Mouse (Mus musculus) heart, embryonic 16.5 days (tissue): ENCODE results near the gene Hs3st1. TPM values are rescaled to one million over a fixed set of nuclear protein-coding genes. Genes with fewer than 3 reads are reported as not detected.
A peak's percentile ranks its signal among the peaks of the same experiment; 100 is the strongest.

Experiments used
- ATAC-seq: fragments of 200-750 bp; cut with Nextera tagmentation; replicated peaks from 2 replicates; pipeline ENCODE4 v1.8.0; 2017; ENCODE audit warnings: moderate number of reproducible peaks; ENCODE audit not compliant: insufficient read depth, low FRiP score; ENCODE audit errors: extremely low read depth
- H3K27ac ChIP-seq: fragments of 300-500 bp; sonication (generic); 2 replicates; pipeline ENCODE4 v1.5.1; 2014; ENCODE audit warnings: mild to moderate bottlenecking, low read length, control low read depth, moderate library complexity
- H3K27me3 ChIP-seq: fragments of 300-500 bp; sonication (generic); 2 replicates; pipeline ENCODE4 v1.6.1; 2014; ENCODE audit warnings: low read length, mixed read lengths; ENCODE audit not compliant: control insufficient read depth, insufficient read depth
- H3K36me3 ChIP-seq: fragments of 300-500 bp; sonication (generic); 2 replicates; pipeline ENCODE4 v1.6.1; 2014; ENCODE audit not compliant: control insufficient read depth, insufficient read depth
- H3K4me1 ChIP-seq: fragments of 300-500 bp; sonication (generic); 2 replicates; pipeline ENCODE4 v1.6.1; 2014; ENCODE audit warnings: low read length, mixed read lengths; ENCODE audit not compliant: control insufficient read depth, insufficient read depth
- H3K4me2 ChIP-seq: fragments of 300-500 bp; sonication (generic); 2 replicates; pipeline ENCODE4 v1.6.1; 2014; ENCODE audit warnings: low read depth, mild to moderate bottlenecking, control low read depth, low read length
- H3K4me3 ChIP-seq: fragments of 300-500 bp; sonication (generic); 2 replicates; pipeline ENCODE4 v1.5.1; 2014; ENCODE audit warnings: mild to moderate bottlenecking, control low read depth, low read length
- H3K9ac ChIP-seq: fragments of 300-500 bp; sonication (generic); 2 replicates; pipeline ENCODE4 v1.6.1; 2014; ENCODE audit warnings: low read length, control low read depth
- H3K9me3 ChIP-seq: fragments of 300-500 bp; sonication (generic); replicated peaks from 2 replicates; pipeline ENCODE4 v1.6.1; 2016; ENCODE audit warnings: low read length; ENCODE audit not compliant: control insufficient read depth
- WGBS: fragments of 180-500 bp; shearing (Covaris S2); extraction: QIAGEN DNeasy Blood & Tissue Kit; methylation state at CpG from one replicate; pipeline ENCODE4 v1.1.7; 2014; 5-methylcytosine and 5-hydroxymethylcytosine counted together
- polyA plus RNA-seq: library from polyadenylated mRNA; unstranded; fragments of >200 nt; fragmentation: Nextera tagmentation; extraction: Ambion mirVana; gene quantifications from 2 replicates; pipeline ENCODE4 v1.2.1, GENCODE M21; 2015

Hs3st1 gene
- polyA plus RNA-seq, 1 experiment from 2014 or later, result 5.8 TPM

- peak overlapping the region; percentile 51 for H3K27ac ChIP-seq
- no peaks in the 10 kb centered on the region for H3K9me3 ChIP-seq
- no peak overlapping the region for H3K4me3 ChIP-seq
- H3K9ac ChIP-seq, result no peak overlapping the region
- H3K4me2 ChIP-seq, result no peak overlapping the region
- H3K4me1 ChIP-seq, result peaks cover 2% of the 10 kb centered on the region; the same call in 1 of the 2 replicates
- H3K36me3 ChIP-seq, result no peaks in the 10 kb centered on the region
- WGBS, result 52% methylated on average over 2 of the region's 2 CpGs
- ATAC-seq, result no peak
- H3K27me3 ChIP-seq, result no peaks in the 10 kb centered on the region
These were observed 3.7 kb upstream of the Hs3st1 start for GRCm38 (mm10) chr5:39758890-39759475.

GRCm38 (mm10) chr5:39736843-39737242, 18.4 kb downstream of the Hs3st1 start:
- H3K9ac ChIP-seq, result no peak overlapping the region
- no peaks in the 10 kb centered on the region for H3K36me3 ChIP-seq
- H3K9me3 ChIP-seq, result no peaks in the 10 kb centered on the region
- H3K4me1 ChIP-seq, result no peaks in the 10 kb centered on the region
- ATAC-seq, result no peak
- no peak overlapping the region for H3K4me2 ChIP-seq
- WGBS, result 75% methylated on average over 2 of the region's 2 CpGs
- H3K27me3 ChIP-seq, result no peaks in the 10 kb centered on the region
- no peak overlapping the region for H3K4me3 ChIP-seq
- no peak overlapping the region for H3K27ac ChIP-seq

- no peak for ATAC-seq
- Histone ChIP-seq H3K36me3 (no peaks in the 10 kb centered on the region), H3K9me3 (no peaks in the 10 kb centered on the region), H3K27me3 (no peaks in the 10 kb centered on the region), H3K4me3 (no peak overlapping the region), H3K27ac (no peak overlapping the region), H3K4me2 (no peak overlapping the region), H3K9ac (no peak overlapping the region), H3K4me1 (no peaks in the 10 kb centered on the region)
- WGBS, result 58% methylated on average over 1 of the region's 1 CpGs
These were observed 21.4 kb downstream of the Hs3st1 start for GRCm38 (mm10) chr5:39733750-39734443.

- H3K9me3 ChIP-seq, result no peaks in the 10 kb centered on the region
- H3K4me1 ChIP-seq, result no peaks in the 10 kb centered on the region
- no peaks in the 10 kb centered on the region for H3K27me3 ChIP-seq
- no peak overlapping the region for H3K4me2 ChIP-seq
- no peak overlapping the region for H3K4me3 ChIP-seq
- ATAC-seq, result no peak
- WGBS, result 27% methylated on average over 5 of the region's 5 CpGs
- no peak overlapping the region for H3K9ac ChIP-seq
- H3K27ac ChIP-seq, result no peak overlapping the region
- H3K36me3 ChIP-seq, result no peaks in the 10 kb centered on the region
These were observed 22.1 kb downstream of the Hs3st1 start for GRCm38 (mm10) chr5:39733013-39733749.

GRCm38 (mm10) chr5:39715694-39716550, 39.4 kb downstream of the Hs3st1 start:
- no peak overlapping the region for H3K4me3 ChIP-seq
- no peaks in the 10 kb centered on the region for H3K27me3 ChIP-seq
- no peak overlapping the region for H3K4me2 ChIP-seq
- H3K9ac ChIP-seq, result no peak overlapping the region
- no peak for ATAC-seq
- WGBS, result 59% methylated on average over 13 of the region's 13 CpGs
- H3K27ac ChIP-seq, result no peak overlapping the region
- no peaks in the 10 kb centered on the region for H3K9me3 ChIP-seq
- 0 out of 2 replicates have a peak, but pooled peaks cover 3% of the 10 kb centered on the region for H3K4me1 ChIP-seq
- H3K36me3 ChIP-seq, result no peaks in the 10 kb centered on the region

- Histone ChIP-seq H3K27ac (no peak overlapping the region), H3K27me3 (no peaks in the 10 kb centered on the region), H3K4me2 (no peak overlapping the region), H3K9ac (no peak overlapping the region), H3K9me3 (0 out of 2 replicates have a peak, but pooled peaks cover 2% of the 10 kb centered on the region), H3K36me3 (no peaks in the 10 kb centered on the region), H3K4me1 (0 out of 2 replicates have a peak, but pooled peaks cover 3% of the 10 kb centered on the region), H3K4me3 (no peak overlapping the region)
- WGBS, result 59% methylated on average over 5 of the region's 5 CpGs
- ATAC-seq, result no peak
These were observed 40.1 kb downstream of the Hs3st1 start for GRCm38 (mm10) chr5:39715193-39715592.

GRCm38 (mm10) chr5:39705539-39705938, 49.7 kb downstream of the Hs3st1 start:
- WGBS, result 66% methylated on average over 3 of the region's 3 CpGs
- Histone ChIP-seq H3K4me3 (no peak overlapping the region), H3K36me3 (no peaks in the 10 kb centered on the region), H3K27ac (no peak overlapping the region), H3K4me1 (no peaks in the 10 kb centered on the region), H3K9me3 (no peaks in the 10 kb centered on the region; the same call in 1 of the 2 replicates), H3K27me3 (no peaks in the 10 kb centered on the region), H3K4me2 (no peak overlapping the region), H3K9ac (no peak overlapping the region)
- no peak for ATAC-seq

- H3K27me3 ChIP-seq, result no peaks in the 10 kb centered on the region
- H3K9me3 ChIP-seq, result no peaks in the 10 kb centered on the region
- no peak overlapping the region for H3K4me2 ChIP-seq
- no peak for ATAC-seq
- H3K27ac ChIP-seq, result no peak overlapping the region
- no peaks in the 10 kb centered on the region for H3K4me1 ChIP-seq
- H3K9ac ChIP-seq, result no peak overlapping the region
- no peaks in the 10 kb centered on the region for H3K36me3 ChIP-seq
- WGBS, result 91% methylated on average over 4 of the region's 4 CpGs
- H3K4me3 ChIP-seq, result no peak overlapping the region
These were observed 94.4 kb downstream of the Hs3st1 start for GRCm38 (mm10) chr5:39660826-39661225.
